Mouse (Mus musculus): Measurements from ENCODE around the gene Prex1. TPM values are rescaled to one million over a fixed set of nuclear protein-coding genes. Genes with fewer than 3 reads are reported as not detected.

Gene Prex1
- total and polyA plus RNA-seq, 3 experiments: 5.5 to 19.5 (median 18.5) TPM

DNA sequence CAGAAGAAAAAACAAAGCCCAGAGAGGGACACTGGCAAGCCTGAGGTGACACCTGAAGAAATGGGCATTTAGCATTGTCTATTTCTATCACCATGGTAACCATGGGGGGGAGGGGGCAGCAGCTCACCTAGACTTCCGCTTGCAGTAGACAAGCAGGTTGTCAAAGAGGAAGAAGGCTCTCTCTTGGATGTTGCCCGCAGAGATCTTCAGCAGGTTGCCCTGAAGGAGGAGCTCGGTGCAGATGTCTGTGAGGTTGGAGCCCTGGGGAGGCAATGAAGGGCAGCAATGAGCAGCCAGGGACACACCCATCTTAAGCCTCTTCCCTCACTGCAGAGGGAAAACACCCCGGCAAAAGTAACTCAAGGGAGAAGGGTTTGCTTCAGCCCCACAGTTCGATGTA lies 95.9 kb downstream of the Prex1 start:
- Histone ChIP-seq H3K4me1 (ENCODE audit: control insufficient read depth in 1 of 2, insufficient read depth in 2 of 2) (peaks cover 0 to 41% of the 10 kb centered on the region in 2 experiments; a peak in 2 of 4 replicates), H3K27ac (ENCODE audit: insufficient read depth, low read depth) (no peak overlapping the region), H3K9ac (ENCODE audit: insufficient read depth, low read depth) (no peak overlapping the region), H3K79me2 (replicated peaks; ENCODE audit: control insufficient read depth, extremely low read depth, insufficient read depth, poor library complexity, severe bottlenecking) (no peaks in the 10 kb centered on the region), H3K36me3 (replicated peaks in 1 of 2; ENCODE audit: control insufficient read depth in 1 of 2, insufficient read depth in 1 of 2, low read length in 1 of 2) (peaks cover 27 to 95% of the 10 kb centered on the region in 2 experiments), H3K4me3 (replicated peaks in 1 of 3; ENCODE audit: low read depth in 2 of 3, low read length in 2 of 3, poor library complexity in 1 of 3) (no peak overlapping the region), H3K4me2 (ENCODE audit: insufficient read depth, low read depth, poor library complexity, severe bottlenecking) (no peak overlapping the region), H3K27me3 (replicated peaks) (no peaks in the 10 kb centered on the region), H3K9me3 (replicated peaks; ENCODE audit: low read length) (peaks cover 9% of the 10 kb centered on the region)
- dilution Hi-C loops (cut with MboI; ENCODE audit: extremely low pct_ligation_motif_present, extremely low pct_unique_long_range_greater_than_20kb, low sequenced_read_pairs) (no loop called here), in situ Hi-C loops (cut with MboI; ENCODE audit: low pct_ligation_motif_present, low pct_unique_long_range_greater_than_20kb, low sequenced_read_pairs) (no loop called here)
- peak; percentile 45 for DNase-seq (ENCODE audit: extremely low read depth)
- TF ChIP-seq TCF12 (IDR thresholded peaks at IDR 0.05; ENCODE audit: low read depth, low read length) (no peak), ZC3H11A (IDR thresholded peaks at IDR 0.05; ENCODE audit: low read depth, low read length) (no peak), MAX (IDR thresholded peaks at IDR 0.05; ENCODE audit: low read length) (no peak), MYC (IDR thresholded peaks at IDR 0.05; ENCODE audit: low read depth, low read length) (no peak), TBP (conservative IDR thresholded peaks at IDR 0.05; ENCODE audit: low read depth, low read length) (no peak), JUND (conservative IDR thresholded peaks at IDR 0.05; ENCODE audit: low read depth, low read length) (no peak)

DNA sequence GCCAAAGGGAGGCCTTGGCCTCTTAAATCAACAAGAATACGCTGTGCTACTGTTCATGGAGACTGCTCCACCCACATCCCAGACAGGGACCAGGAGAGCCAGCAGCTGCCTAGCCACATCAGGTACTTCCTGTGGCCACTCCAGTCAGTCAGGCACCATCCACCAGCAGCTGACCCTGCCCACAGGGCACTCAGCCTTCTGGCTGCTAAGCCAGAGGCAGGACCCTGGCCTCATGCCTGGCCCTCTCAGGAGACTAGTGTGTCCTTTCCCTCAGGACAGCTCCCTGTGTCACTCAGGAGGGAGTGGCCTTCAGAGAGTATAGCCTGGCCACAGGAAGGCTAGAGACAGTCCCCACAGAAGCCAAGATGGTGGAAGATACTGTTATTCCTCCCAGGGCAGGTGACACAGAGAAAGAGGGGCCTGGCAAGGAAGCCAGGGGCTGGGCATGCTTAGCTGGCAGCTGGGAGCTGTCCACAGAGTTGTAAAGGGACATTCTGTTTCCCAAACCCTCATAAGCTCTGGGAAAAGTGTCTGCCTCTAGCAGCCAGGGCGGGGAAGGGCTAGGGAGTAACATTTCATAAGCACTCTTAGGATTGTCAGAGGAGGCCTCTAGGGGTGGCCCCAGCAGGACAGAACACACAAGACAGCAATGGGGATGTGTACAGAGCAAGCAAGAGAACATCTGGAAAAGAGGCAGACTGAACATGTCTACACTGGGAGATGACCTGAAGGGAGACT lies 98.1 kb downstream of the Prex1 start:
- Histone ChIP-seq H3K9ac (ENCODE audit: insufficient read depth, low read depth) (no peak overlapping the region), H3K9me3 (replicated peaks; ENCODE audit: low read length) (peaks cover 9% of the 10 kb centered on the region), H3K4me3 (replicated peaks in 1 of 3; ENCODE audit: low read depth in 2 of 3, low read length in 2 of 3, poor library complexity in 1 of 3) (no peak overlapping the region), H3K27me3 (replicated peaks) (no peaks in the 10 kb centered on the region), H3K27ac (ENCODE audit: insufficient read depth, low read depth) (no peak overlapping the region), H3K4me2 (ENCODE audit: insufficient read depth, low read depth, poor library complexity, severe bottlenecking) (no peak overlapping the region), H3K79me2 (replicated peaks; ENCODE audit: control insufficient read depth, extremely low read depth, insufficient read depth, poor library complexity, severe bottlenecking) (no peaks in the 10 kb centered on the region), H3K4me1 (ENCODE audit: control insufficient read depth in 1 of 2, insufficient read depth in 2 of 2) (peaks cover 4 to 24% of the 10 kb centered on the region in 2 experiments), H3K36me3 (replicated peaks in 1 of 2; ENCODE audit: control insufficient read depth in 1 of 2, insufficient read depth in 1 of 2, low read length in 1 of 2) (peaks cover 21 to 94% of the 10 kb centered on the region in 2 experiments)
- dilution Hi-C loops (cut with MboI; ENCODE audit: extremely low pct_ligation_motif_present, extremely low pct_unique_long_range_greater_than_20kb, low sequenced_read_pairs): no loop called here
- no peak for TF ChIP-seq ETS1 (conservative IDR thresholded peaks at IDR 0.05; ENCODE audit: low read depth, low read length)
- TF ChIP-seq PAX5 (IDR thresholded peaks at IDR 0.05; ENCODE audit: low read length): no peak
- no peak for TF ChIP-seq ZMIZ1 (IDR thresholded peaks at IDR 0.05; ENCODE audit: low read depth, low read length)
- TF ChIP-seq MAX (IDR thresholded peaks at IDR 0.05; ENCODE audit: low read length): no peak
- no peak for TF ChIP-seq ELF1 (IDR thresholded peaks at IDR 0.05; ENCODE audit: low read depth, low read length)
- TF ChIP-seq POLR2A (IDR thresholded peaks at IDR 0.05; ENCODE audit: low read depth, low read length): no peak
- TF ChIP-seq GABPA (IDR thresholded peaks at IDR 0.05; ENCODE audit: insufficient replicate concordance, low read depth, low read length): no peak
- TF ChIP-seq MAZ (IDR thresholded peaks at IDR 0.05; ENCODE audit: low read depth, low read length): no peak
- no peak for TF ChIP-seq SIN3A (IDR thresholded peaks at IDR 0.05; ENCODE audit: low read length)
- no peak for TF ChIP-seq MXI1 (IDR thresholded peaks at IDR 0.05; ENCODE audit: low read depth, low read length)
- no peak for TF ChIP-seq EP300 (IDR thresholded peaks at IDR 0.05; ENCODE audit: low read length)
- no peak for TF ChIP-seq CHD1 (IDR thresholded peaks at IDR 0.05; ENCODE audit: low read depth, low read length)
- TF ChIP-seq JUN (IDR thresholded peaks at IDR 0.05; ENCODE audit: insufficient read depth, low read depth, low read length): no peak
- DNase-seq (ENCODE audit: extremely low read depth): no peak
- in situ Hi-C loops (cut with MboI; ENCODE audit: low pct_ligation_motif_present, low pct_unique_long_range_greater_than_20kb, low sequenced_read_pairs): no loop called here
